Mouse (Mus musculus): ENCODE data around the gene Hjurp. TPM values are rescaled to one million over a fixed set of nuclear protein-coding genes. Genes with fewer than 3 reads are reported as not detected.

Gene Hjurp
- polyA plus RNA-seq, 1 experiment, result 67.6 TPM

GRCm38 (mm10) chr1:88298686-88299528, 21.5 kb upstream of the Hjurp start:
- DNase-seq (ENCODE audit: low spot score), result no peak

- no peak for DNase-seq (ENCODE audit: low spot score)
Observed at GRCm38 (mm10) chr1:88297480-88298258, 20.2 kb upstream of the Hjurp start.

GRCm38 (mm10) chr1:88296171-88296920, 18.9 kb upstream of the Hjurp start:
- no peak for DNase-seq (ENCODE audit: low spot score)

GRCm38 (mm10) chr1:88294650-88295049, 17.2 kb upstream of the Hjurp start:
- DNase-seq (ENCODE audit: low spot score), result no peak

GRCm38 (mm10) chr1:88292057-88292456, 14.6 kb upstream of the Hjurp start:
- DNase-seq (ENCODE audit: low spot score), result no peak

- DNase-seq (ENCODE audit: low spot score), result no peak
Observed at GRCm38 (mm10) chr1:88291409-88292005, 14.1 kb upstream of the Hjurp start.

GRCm38 (mm10) chr1:88290511-88290910, 13.1 kb upstream of the Hjurp start:
- DNase-seq (ENCODE audit: low spot score), result no peak

GRCm38 (mm10) chr1:88289917-88290316, 12.5 kb upstream of the Hjurp start:
- no peak for DNase-seq (ENCODE audit: low spot score)

- DNase-seq (ENCODE audit: low spot score), result no peak
Observed at GRCm38 (mm10) chr1:88289152-88289551, 11.7 kb upstream of the Hjurp start.

- DNase-seq (ENCODE audit: low spot score), result no peak
Observed at GRCm38 (mm10) chr1:88288789-88289127, 11.3 kb upstream of the Hjurp start.

GRCm38 (mm10) chr1:88288056-88288788, 10.8 kb upstream of the Hjurp start:
- no peak for DNase-seq (ENCODE audit: low spot score)

GRCm38 (mm10) chr1:88287697-88287980, 10.2 kb upstream of the Hjurp start:
- no peak for DNase-seq (ENCODE audit: low spot score)

GRCm38 (mm10) chr1:88286887-88287696, 9.7 kb upstream of the Hjurp start:
- DNase-seq (ENCODE audit: low spot score), result no peak

- no peak for DNase-seq (ENCODE audit: low spot score)
Observed at GRCm38 (mm10) chr1:88286136-88286845, 8.9 kb upstream of the Hjurp start.

- no peak for DNase-seq (ENCODE audit: low spot score)
Observed at GRCm38 (mm10) chr1:88285652-88286051, 8.2 kb upstream of the Hjurp start.

- DNase-seq (ENCODE audit: low spot score), result no peak
Observed at GRCm38 (mm10) chr1:88284946-88285320, 7.5 kb upstream of the Hjurp start.

GRCm38 (mm10) chr1:88284228-88284945, 7.0 kb upstream of the Hjurp start:
- no peak for DNase-seq (ENCODE audit: low spot score)

- no peak for DNase-seq (ENCODE audit: low spot score)
Observed at GRCm38 (mm10) chr1:88283376-88284227, 6.2 kb upstream of the Hjurp start.
